Mouse (Mus musculus): ENCODE data around the gene Kcnk4. TPM values are rescaled to one million over a fixed set of nuclear protein-coding genes. Genes with fewer than 3 reads are reported as not detected.

Gene Kcnk4
- total RNA-seq, 2 experiments from 2014 or later = not detected

DNA sequence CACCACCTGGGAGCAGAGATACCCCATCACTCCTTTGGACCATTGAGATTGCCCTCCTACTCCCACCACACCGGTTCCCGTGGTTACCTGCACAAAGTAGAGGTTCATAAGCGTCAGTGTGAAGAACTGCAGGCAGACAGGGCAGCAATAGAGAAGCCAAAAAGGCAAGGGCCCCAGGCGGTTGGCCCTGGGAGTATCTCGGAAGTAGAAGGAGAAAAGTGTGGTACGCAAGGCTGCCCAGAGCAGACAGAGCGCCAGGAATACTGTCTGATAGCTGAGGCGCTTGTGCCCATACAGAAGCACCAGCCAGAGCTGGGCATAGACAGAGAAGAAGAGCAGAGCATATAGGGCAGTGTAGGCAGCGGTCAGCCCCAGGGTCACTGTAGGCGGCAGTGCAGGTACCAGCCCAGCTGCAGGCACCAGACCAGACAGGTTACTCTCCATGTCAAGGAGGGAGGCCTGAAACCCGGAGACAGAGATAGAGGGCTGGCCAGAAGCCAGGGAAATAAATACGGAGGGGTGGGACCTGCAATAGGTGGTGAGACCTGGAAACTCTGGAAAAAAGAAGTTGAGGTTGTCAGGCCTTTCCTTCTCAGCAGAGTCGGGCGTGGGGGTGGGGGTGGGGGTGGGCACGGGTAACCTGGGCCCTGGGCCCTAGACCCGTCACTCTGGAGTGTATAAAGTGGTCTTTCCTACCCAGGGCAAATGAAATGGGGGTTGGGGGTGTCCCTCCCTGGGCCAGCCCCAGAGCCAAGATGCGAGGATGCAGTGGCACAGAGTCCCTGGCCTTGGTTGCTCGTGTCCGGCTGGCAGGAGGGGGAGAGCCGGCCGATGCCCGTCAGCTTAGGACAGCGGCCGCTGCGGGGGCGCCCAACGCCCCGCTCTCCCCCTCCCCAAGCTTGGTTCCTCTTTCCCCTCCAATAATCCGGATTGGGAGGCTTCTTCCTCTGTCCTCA, 6.4 kb upstream of the Kcnk4 start:
- ATAC-seq (replicated peaks; ENCODE audit: low FRiP score, poor library complexity, severe bottlenecking) = no peak

- no peak for ATAC-seq (replicated peaks; ENCODE audit: low FRiP score, poor library complexity, severe bottlenecking)
These were observed 5.0 kb upstream of the Kcnk4 start for GRCm38 (mm10) chr19:6939106-6940002.

DNA sequence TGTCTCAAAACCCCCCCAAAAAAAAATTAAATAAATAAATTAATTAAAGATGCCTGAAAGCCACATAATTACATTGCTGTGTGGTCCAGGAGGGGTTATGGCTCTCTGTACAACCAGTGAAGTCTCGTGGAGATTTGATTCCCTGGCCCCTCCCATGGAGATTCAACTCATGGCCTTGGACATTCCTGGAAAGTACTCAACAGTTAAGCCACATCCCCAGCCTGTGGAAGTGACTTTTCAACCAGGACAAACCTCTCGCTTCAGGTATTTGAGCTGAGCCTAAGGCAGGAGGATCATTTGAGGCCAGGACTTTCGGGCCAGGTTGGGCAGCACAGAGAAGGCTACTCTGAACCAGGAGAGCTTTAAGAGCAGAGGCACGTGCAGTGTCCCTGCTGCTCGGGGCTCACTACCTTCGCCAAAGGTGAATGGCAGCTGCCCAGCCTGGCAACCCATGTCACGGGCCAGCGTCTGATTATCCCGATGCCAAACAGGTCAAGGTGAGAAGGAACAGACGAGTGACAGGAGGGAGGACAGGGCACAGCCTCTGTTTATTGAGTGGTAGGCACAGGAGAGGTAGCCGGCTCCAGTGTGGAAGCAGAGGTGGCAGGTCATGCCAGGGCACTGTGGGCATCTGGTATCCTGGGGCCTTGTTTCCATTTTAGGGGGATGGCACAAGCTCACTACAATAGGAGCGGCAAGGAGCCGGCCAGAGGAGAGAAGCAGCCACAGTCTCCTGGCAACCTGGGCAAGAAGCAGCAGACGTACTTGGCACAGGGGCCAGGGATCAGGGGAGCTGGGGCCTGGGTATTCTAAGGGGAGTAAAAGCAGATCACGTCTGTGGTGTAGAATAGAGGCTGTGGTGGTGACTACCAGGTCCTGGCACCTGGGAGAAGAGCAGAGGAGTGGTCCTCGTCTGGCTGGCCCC, 3.5 kb upstream of the Kcnk4 start:
- no peak for ATAC-seq (replicated peaks; ENCODE audit: low FRiP score, poor library complexity, severe bottlenecking)

DNA sequence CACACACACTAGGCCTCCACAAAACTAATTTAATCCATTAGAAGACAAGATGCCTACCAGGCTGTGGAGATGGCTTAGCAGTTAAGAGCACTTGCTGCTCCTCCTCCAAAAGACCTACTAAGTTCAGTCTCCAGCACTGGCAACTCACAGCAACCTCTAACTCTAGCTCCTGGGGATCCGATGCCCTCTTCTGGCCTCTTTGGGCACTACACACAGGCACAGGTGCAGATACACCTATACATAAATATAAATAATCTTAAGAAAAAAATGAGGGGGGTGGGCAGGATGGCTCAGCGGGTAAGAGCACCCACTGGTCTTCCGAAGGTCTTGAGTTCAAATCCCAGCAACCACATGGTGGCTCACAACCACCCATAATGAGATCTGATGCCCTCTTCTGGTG, 2.0 kb upstream of the Kcnk4 start:
- no peak for ATAC-seq (replicated peaks; ENCODE audit: low FRiP score, poor library complexity, severe bottlenecking)

DNA sequence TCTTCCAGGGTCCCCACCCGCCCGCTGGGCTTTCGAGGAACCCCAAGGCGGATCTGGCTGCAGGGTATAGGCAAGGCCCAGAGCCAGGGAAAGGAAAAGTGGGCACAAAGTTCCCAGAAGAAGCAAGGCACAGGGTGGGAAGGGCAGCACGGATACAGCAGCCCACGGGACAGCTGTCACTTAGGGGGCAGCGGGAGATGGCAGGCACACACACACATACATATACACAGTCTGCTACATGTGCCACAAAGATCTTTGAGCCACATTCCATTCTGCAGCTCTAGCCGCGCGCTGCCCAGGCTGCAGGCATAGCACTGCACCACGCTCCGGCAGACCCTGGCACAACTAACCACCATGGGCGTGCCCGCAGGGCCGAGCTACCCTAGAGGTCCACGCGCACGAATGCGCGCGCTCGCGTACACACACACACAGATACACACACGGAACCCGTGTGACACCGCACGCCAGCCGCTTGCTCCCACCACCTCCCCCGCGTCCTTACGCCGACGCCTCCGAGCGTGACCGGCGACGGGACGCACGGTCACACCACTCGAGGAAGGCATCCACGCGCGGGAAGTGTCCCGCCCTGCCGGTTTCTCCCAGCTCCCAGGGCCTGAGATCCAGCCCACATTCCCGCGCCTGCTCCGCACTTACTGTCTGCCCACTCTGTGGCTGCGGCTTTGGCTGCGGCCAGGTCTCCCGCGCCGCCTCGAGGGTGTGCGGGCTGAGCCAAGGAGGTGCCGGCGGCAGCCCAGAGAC, 700 bp downstream of the Kcnk4 start:
- no peak for ATAC-seq (replicated peaks; ENCODE audit: low FRiP score, poor library complexity, severe bottlenecking)

DNA sequence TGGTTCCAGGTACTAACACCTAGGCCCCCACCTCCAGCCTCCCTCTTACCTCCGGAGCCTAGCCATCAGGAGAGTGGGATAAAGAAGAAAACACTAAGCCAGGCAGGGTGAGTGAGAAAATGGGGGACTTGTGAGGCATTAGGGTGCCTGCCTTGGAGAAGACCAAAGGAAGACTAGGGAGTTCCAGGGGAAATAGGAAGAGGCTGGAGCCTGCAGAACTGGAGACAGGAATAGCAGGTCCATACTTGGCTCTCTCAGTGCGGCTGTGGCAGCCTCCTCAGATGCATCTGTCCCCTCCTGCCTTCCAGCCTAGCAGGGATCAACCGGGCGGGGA, 1.2 kb downstream of the Kcnk4 start:
- ATAC-seq (replicated peaks; ENCODE audit: low FRiP score, poor library complexity, severe bottlenecking) = no peak

- no peak for ATAC-seq (replicated peaks; ENCODE audit: low FRiP score, poor library complexity, severe bottlenecking)
These were observed 2.3 kb downstream of the Kcnk4 start for GRCm38 (mm10) chr19:6932018-6932417.

GRCm38 (mm10) chr19:6931002-6931401, 3.3 kb downstream of the Kcnk4 start:
- no peak for ATAC-seq (replicated peaks; ENCODE audit: low FRiP score, poor library complexity, severe bottlenecking)

- no peak for ATAC-seq (replicated peaks; ENCODE audit: low FRiP score, poor library complexity, severe bottlenecking)
These were observed 6.2 kb downstream of the Kcnk4 start for GRCm38 (mm10) chr19:6928080-6928479.

GRCm38 (mm10) chr19:6926559-6927255, 7.6 kb downstream of the Kcnk4 start:
- ATAC-seq (replicated peaks; ENCODE audit: low FRiP score, poor library complexity, severe bottlenecking) = no peak

- no peak for ATAC-seq (replicated peaks; ENCODE audit: low FRiP score, poor library complexity, severe bottlenecking)
These were observed 8.5 kb downstream of the Kcnk4 start for GRCm38 (mm10) chr19:6925611-6926329.

DNA sequence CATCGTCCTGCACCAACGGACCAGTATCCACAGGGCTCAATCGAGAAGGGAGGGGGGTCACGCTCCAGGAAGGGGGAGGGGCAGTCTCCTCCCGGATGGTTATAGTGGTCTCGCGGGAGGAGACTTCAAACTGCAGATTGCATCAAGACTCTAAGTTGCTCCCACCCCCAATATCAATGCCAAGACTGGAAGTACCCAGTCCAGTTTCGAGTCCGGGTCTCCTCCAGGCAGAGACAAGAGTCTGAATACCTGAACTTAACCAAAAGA, 9.1 kb downstream of the Kcnk4 start, which contains the start of gene Catsperz:
TSS of gene Catsperz (minus strand) at position 74 of the 267 bp plus-strand sequence.
- no peak for ATAC-seq (replicated peaks; ENCODE audit: low FRiP score, poor library complexity, severe bottlenecking)

GRCm38 (mm10) chr19:6924461-6925306, 9.6 kb downstream of the Kcnk4 start:
- no peak for ATAC-seq (replicated peaks; ENCODE audit: low FRiP score, poor library complexity, severe bottlenecking)

DNA sequence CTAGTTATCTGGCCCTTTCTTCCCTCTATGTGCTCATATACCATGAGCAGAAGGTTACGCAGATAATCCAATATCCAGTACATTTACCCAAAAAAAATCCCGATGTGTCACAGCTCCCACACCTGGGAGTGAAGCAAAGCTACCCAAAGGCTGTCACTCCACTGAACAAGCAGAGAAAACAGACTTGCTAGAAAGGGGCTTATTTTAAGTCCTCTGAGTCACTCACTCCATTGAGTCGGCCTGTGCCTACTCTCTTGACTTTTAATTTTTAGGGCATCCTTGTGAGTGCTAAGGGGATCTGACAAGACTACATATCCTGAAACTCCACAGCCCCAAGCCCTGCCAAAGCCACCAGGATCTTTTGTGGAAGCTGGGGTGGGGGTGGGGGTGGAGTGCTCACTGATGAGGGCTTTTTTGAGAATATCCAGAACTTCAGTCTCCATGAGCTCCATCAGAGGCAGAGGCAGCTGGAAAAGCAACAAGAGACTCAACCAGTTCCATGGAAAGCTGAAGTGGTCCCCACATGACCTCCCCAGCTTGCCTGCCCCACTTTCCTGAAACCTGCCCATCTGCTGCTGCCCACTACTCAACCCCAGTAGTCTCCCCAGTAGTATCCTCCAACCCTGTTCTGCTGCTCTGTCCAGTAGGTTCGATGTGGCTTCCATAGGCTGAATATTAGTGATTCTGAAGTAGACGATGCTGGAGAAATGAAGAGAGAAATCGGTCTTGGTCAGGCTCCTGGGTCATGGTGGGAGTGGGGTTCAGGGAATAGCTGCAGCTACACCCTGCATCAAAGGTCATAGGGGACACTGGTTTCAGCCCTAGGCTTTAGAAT, 11.2 kb downstream of the Kcnk4 start:
- no peak for ATAC-seq (replicated peaks; ENCODE audit: low FRiP score, poor library complexity, severe bottlenecking)

DNA sequence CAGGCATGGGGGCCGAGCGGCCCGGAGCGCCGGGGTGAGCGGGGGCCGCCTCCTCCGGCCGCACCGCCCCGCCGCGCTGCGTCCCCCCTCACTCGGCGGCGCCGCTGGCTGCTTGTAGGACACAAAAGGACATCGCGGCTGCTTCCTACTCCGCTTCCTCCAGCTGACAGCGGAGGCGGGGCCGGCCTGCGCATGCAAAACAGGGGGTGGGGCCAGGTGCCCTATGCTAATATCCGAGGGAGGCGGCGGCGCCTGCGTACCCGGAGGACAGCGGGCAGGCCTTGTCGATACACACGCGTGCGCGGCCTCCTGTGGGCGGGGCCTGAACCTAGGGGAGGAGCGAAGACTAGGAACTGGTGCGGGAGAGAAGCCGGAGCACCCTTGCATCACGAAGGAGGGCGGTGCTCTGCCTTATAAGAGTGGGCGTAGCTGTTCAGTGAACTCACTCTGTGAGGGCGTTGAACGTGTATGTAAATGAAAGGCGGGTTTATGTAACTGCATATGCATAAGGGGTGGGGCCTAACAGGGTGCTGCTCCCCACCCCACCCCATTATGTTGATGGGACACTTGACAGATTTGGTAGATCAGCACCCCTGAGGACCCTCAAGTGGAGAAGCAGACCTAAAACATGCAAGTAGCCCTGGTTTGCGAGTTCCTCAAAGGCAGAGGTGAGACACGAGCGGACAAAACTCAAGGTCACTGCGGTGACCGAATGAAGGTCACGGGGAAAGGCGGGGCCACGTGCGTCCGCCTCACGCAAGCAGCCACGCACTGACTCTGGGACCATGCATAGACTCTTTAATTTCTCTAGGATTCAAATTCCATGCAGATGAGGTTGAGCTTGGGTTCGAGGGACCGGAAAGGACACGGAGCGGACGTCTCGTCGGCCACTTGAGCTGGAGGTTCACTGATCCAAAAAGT, 12.4 kb downstream of the Kcnk4 start, which contains the start of gene Esrra:
TSS of gene Esrra (minus strand) at position 167 of the 921 bp plus-strand sequence.
- ATAC-seq (replicated peaks; ENCODE audit: low FRiP score, poor library complexity, severe bottlenecking) = peak; percentile 96

All from erythroid progenitor cell, adult 5-6 weeks (primary cell).